Mouse (Mus musculus): ENCODE data around the gene Akr1b3.

DNA sequence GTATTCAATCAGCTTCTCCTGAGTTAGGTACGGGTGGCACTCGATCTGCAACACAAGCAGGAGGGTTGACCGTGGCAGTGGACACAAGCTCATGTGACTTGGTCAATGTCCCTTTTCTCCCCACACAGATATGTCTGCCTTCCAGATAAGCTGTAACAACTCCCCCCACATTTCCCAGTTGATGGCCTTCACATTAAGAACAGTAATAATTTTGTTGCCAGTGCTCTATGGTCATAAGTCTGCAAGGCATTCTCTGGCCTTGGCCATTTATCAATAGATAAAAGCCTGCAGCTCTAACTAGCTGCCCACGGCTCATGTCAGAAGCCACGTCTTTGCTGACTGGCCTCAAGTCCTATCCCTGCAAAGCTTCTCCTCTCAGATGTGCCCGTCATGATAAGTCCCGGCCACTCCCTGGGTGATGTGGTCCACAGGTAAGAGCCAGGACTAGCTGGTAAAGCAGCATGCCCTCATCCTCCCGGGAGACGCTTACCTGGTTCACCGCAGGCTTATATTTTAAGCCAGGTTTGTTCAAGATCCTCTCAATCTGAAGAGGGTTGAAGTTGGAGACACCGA, 7.2 kb downstream of the Akr1b3 start:
- TF ChIP-seq CTCF (IDR thresholded peaks at IDR 0.05 in 2 of 3, conservative IDR thresholded peaks at IDR 0.05 in 1 of 3; ENCODE audit: control insufficient read depth in 1 of 3, insufficient read depth in 1 of 3, low read depth in 2 of 3, low read length in 3 of 3, poor library complexity in 1 of 3, severe bottlenecking in 1 of 3) (no peak), POLR2A (IDR thresholded peaks at IDR 0.05; ENCODE audit: control insufficient read depth in 1 of 2, insufficient read depth in 1 of 2, low read depth in 1 of 2, low read length in 2 of 2, poor library complexity in 1 of 2) (no peak), EP300 (IDR thresholded peaks at IDR 0.05; ENCODE audit: low read depth in 1 of 2, low read length in 2 of 2) (no peak), GATA1 (IDR thresholded peaks at IDR 0.05; ENCODE audit: low read depth, low read length) (no peak), USF2 (IDR thresholded peaks at IDR 0.05; ENCODE audit: borderline replicate concordance in 1 of 2, insufficient read depth in 1 of 2, low read depth in 1 of 2, low read length in 2 of 2) (no peak), ETS1 (IDR thresholded peaks at IDR 0.05; ENCODE audit: low read depth, low read length) (no peak), TAL1 (IDR thresholded peaks at IDR 0.05; ENCODE audit: low read length) (no peak)

Data from MEL (cell line).